Mouse (Mus musculus): ENCODE results near the gene Socs7.

The Socs7 gene

DNA sequence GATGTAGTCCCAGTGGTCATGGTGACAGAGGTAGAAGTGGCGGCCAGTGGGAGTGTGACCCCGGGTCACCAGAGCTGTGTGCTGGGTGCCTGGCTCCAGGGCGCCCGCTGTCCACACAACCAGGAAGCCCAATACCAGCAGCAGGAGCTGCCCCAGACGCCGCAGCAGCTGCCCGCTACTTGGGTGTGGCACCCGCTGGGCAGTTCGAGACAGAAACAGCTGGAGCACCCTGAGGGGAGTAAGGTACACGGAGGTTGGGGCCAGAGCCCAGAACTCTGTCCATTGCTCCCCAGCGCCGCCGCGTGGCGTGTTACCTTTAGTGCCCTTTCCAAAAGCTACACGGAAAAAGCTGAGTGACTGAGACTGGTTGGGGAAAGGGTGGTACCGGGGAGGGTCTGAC is 18.7 kb upstream of the Socs7 start:
- peak; percentile 90 for DNase-seq

DNA sequence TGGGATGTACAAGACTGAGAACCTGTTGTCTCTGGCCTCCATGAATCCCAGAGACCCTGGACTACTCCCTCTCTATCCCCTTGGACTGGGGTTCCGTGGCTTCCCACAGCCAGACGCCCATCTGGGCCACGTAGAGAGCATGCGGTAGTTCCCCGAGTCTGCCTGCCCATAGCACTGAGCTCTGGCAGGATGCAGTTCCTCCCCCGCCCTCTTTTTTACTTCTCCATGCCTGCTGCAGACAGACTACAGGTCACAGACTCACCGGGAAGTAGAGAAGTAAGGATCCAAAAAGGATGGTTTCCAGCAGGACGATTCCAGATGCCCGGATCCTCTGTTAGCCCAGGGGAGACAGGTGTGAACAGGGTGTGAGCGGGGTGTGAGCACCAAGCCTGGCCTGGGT is 16.9 kb upstream of the Socs7 start:
- peak; percentile 80 for DNase-seq

DNA sequence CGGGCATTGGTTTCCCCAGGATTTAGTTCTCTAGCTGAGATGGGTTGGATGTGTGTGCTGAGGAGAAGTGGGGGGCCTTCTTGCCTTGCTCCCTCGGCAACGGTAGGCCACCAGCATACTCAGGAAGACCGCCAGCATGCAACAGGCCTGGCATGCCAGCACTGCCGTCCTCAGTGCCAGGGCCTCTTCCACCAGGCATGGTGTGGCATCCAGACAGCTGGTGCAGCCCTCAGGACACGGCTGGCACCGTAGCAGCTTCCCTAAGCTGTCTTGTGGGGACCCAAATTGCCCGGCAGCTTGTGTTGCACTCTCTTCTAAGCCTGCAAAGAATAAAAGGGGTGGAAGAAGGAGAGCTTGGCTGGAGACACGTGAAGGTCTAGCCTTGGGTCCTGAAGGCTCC is 16.0 kb upstream of the Socs7 start:
- no peak for DNase-seq

DNA sequence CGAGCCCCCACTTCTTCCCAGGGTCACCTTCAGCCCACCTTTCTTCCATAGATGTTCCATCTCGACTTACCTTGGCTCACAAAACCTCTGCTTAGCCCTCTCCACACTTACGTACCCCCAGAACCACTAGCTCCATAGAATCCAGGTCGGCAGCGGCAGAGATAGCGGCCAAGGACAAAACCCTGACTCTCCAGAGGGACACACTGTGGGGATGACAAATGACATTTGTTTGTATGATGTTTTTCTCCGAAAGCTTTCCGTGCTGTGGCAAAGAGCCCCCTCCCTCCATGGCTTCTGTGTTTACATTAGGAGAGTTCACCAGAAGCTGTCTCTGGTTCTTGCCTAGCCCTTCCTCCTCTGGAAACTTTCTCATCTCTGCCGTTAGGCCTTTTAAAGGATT is 15.1 kb upstream of the Socs7 start:
- no peak for DNase-seq

DNA sequence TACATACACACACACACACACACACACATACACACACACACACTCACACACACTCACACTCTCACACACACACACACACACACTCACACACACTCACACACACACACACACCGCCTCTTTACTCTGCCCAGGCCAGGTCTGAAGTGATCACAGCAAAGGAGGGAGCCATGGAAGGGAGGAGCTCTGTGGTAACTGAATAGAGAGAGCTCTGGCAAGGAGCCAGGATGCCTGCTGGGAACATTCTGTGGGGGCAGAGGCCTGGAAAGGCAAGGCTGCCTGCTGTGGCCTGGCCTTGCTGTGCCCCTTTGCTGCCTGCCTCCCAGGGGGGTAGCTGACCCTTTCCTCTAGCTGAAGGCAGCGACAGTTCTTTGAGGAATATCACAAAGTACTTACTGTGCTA is 12.3 kb upstream of the Socs7 start:
- peak; percentile 95 for DNase-seq

DNA sequence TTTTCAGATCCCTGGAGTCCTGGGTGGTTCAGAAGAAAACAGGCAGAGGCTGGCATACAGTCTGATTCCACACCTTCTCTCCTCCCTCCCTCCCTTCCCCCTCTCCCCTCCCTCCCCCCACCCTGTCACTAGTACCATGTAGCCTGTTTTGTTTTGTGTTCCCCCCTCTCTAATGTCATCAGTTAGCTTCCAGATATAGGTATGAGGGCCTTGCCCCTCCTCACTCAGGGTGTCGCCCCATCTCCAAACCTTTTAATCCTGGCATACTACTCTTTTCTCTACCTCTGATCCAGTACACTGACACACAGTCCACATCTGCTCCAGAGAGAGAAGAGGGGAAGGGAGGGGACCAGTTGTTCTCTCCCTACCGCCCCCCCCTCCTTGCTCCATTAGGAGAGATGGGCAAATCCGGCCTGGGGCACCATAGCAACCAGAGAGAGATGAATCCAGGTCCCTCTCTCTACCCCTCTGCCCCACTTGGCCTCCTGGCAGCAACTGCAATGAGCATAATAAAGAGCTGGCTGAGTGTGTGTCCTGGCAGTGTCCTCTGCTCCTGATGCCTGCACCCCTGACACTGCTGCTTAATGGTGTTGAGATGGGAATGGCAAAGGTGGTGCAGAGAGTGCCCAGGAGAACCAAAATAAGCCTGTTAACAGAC is 10.2 kb upstream of the Socs7 start, which contains the start of gene Gpr179:
Gpr179 (minus strand) TSS at position 51 of the 658 bp plus-strand sequence.
- peak; percentile 85 for DNase-seq

DNA sequence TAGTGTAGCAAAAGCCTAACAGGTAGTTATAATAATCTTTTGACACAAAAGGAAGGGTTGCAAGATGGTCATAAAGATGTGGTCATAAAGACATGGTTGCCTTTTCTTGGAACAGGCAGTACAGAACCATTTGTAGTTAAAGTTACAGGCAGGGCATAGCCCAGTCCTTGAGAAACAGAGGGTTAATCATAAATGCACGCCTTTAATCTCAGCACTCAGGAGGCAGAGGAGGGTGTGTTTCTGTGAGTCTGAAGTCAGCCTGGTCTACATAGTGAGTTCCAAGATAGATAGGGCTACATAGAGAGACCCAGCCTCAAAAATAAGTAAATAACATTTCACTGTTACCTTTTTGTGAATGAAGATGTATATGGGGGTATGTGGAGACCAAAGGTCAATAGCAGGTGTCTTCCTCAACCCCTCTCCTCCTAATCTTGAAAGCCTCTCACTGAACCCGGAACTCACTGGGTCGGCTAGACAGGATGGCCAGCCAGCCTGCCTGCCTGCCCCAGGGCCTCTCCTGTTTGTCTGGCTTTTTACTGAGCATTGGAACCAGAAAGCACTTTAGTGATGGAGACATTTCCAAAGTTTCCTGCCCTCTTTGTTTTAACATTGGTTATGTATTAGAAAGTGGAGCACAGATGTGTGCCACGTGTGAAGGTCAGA is 9.3 kb upstream of the Socs7 start:
- DNase-seq: no peak

DNA sequence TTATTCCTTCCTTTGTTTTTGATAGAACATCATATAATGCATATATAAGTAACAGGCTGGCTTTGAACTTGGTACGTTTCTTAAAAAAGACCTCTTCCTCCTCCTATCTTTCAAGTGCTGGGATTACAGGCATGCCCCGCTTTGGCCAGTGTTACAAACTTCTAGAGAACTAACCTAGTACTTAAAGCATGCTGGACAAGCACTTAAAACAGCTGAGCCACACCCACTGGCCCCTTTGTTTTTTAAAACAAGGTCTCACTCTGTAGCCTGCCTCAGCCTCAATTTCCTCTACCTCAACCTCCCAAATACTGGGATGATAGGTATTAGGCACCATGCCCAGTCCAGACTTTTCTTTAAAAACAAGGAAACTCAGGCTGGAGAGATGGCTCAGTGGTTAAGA is 7.7 kb upstream of the Socs7 start:
- no peak for DNase-seq

DNA sequence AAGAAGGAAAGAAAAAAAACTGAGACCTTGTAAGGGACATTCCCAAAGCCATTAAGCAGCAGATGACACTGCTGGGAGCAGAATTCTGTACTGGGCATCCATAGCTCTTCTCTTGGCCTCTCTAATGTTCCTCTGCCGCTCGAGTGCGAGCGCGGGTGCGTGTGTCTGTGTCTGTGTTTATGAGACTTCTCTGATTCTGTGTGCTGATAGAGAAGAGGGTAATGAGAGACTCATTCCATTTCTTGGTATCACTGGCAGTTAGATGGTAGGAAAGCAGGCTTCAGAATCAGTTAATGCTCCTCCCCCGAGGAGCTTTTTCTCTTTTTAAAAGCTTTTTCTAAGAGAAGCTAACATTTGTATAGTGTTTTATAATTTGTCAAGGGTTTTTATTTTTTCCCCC is 7.1 kb upstream of the Socs7 start:
- DNase-seq: no peak

DNA sequence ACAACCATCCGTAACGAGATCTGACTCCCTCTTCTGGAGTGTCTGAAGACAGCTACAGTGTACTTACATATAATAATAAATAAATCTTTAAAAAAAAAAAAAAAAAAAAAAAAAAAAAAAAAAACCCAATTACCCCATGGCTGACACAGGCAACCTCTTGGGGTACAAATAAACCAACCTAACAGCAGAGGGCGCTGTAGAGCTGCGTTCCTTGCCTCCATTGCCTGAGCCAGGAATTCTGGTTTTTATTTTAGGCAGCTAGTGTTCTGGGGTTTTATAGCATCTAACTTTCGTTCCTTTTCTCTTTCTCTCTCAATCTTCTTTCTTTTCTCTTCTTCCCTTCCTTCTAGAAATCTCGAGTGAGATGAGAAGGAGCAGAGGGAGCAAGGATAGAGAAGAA is 4.7 kb upstream of the Socs7 start:
- DNase-seq: peak; percentile 93

DNA sequence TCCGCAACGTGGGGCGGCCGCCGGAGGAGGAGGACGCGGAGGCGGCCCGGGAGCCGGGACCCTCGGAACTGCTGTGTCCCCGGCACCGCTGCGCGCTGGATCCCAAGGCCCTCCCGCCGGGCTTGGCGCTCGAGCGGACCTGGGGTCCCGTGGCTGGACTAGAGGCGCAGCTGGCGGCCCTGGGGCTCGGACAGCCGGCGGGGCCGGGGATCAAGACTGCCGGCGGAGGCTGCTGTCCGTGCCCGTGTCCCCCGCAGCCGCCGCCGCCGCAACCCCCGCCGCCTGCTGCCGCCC is 245 bp downstream of the Socs7 start:
- DNase-seq: no peak

DNA sequence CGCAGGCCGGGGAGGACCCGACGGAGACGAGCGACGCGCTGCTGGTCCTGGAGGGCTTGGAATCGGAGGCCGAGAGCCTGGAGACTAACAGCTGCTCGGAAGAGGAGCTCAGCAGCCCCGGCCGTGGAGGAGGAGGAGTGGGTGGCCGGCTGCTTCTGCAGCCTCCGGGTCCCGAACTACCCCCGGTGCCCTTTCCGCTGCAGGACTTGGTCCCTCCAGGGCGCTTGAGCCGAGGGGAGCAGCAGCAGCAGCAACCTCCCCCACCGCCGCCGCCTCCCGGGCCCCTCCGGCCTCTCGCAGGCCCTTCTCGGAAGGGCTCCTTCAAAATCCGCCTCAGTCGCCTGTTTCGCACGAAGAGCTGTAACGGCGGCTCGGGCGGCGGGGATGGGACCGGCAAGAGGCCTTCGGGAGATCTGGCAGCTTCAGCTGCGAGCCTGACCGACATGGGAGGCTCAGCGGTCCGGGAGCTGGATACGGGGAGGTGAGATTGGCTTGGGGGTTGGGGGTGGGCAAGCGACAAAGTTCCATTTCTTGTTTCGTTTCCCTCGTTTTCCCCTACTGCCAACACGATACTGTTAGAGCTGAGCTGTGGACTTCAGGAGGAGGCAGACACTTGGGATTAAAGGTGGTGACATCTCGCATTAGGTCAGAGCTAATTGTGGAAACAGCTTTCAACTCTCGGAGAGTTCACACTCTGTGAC is 742 bp downstream of the Socs7 start:
- DNase-seq: peak; percentile 94

DNA sequence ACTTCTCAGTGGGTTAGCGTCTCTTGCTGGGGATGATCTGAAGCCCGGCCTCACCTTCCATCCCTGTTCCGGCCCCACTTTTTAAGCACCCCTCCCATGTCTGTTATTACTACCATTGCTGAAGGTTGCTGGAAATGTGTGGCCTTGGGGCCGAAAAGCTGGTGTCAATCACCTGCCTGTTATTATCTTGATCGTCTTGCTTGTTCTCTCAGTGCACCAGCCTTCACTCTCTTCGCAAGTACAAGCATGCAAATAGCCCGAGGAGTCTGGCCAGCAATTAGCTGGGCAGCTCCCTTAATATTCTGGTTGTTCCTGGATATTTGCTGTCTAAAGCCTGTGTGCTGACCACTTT is 1.3 kb downstream of the Socs7 start:
- DNase-seq: no peak

DNA sequence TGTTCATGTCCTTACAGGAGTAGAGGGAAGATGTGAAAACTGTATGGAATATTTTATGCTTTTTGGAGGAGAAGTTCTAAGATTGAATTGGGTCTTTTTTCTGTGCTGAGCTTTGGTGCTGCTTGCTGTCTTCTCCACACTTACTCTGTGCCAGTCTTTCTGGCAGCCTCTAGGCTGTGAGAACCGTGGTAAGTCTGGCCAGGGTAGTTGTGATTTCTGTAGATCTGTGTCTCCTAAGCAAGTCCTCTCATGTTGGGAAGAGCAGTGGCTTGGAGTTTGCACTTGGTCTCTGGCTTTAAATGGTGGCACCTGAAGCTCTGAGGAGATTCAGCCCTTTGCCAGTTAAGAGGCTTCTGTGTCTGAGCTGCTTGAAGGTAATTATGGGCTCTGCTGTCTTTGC is 3.2 kb downstream of the Socs7 start:
- DNase-seq: no peak

DNA sequence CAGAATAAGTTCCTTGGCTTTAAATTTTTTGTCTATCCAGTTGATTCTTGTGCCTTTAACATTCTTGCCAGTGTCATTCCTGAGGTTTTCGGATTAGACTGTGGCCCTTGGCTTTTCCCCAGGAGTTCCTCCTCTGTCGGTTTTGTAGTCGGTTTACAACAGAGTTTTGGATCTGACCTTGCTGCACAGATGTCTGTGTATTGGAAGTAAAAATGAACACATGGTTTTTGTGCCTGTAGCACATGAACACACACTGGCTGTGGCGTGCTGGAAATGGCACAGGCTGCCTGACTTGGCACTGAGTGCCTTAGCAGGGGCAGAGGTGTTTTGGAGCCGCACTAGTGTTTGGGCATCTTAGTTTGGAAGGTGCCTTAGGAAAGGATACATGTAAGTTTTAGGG is 6.2 kb downstream of the Socs7 start:
- no peak for DNase-seq

DNA sequence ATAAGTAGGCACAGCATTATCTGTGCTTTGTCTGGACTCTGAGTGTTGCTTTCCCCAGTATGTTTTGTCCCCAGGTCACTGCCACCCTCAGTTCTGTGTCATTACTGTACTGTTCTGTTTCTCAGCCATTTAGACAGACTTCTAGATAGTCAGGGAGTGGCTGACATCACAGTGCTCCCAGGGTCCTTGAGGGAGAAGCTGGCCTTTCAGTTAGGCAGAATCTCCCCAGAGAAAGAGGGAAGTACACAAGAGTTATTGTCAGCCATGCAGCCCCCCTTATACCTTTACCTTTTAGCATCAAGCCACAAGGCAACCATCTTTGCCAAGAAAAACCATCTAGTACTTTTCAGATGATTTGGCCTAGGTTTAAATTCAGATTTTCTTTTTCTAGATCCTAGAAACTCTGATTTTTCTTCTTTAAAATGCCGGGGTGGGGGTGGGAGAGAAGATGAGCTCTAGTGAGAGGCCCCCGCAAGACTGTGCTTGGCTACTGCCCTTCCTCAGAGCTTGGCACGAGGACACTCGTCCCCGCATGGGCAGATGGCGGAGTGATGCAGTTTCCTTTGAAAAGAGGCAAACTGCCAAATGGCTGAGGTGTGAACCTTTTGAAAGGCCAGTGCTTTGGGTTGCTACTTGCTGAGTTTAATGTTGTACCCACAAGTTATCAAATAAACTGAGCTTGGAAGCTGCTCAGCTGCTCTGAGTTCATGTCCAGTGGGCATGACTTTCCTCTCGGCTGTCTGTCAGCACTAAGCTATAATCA is 8.2 kb downstream of the Socs7 start:
- DNase-seq: peak; percentile 89

DNA sequence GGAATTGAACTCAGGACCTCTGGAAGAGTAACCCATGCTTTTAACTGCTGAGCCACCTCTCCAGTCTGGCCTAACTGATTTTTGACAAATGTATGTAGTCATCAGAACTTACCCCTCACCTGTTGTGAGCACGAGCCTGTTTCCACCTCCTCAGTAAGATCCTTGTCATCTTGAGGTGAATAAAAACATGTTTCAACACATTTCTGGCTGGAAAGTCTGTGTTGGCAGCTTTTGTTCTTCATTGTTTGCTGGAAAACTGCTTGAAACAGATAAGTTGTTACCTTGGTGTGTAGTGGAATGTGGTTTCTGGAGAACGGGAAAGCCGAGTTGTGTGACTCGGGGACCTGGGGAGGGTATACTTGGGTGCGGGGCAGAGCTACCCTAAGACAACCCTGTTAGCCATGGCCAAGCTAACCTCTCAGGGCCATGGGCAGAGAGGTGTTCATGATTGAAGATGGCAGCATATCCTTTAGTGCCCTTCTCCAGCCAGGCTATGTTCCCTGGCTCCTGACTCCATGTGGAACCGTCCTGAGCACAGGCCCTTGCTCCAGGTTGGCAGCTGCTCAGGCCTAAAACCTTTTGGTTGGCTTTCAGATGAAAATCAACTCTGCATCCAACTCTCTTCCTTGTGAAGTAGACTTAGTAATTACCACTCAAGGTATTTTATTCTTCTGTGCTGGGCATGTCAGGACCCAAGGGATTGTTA is 10.0 kb downstream of the Socs7 start:
- DNase-seq: no peak

DNA sequence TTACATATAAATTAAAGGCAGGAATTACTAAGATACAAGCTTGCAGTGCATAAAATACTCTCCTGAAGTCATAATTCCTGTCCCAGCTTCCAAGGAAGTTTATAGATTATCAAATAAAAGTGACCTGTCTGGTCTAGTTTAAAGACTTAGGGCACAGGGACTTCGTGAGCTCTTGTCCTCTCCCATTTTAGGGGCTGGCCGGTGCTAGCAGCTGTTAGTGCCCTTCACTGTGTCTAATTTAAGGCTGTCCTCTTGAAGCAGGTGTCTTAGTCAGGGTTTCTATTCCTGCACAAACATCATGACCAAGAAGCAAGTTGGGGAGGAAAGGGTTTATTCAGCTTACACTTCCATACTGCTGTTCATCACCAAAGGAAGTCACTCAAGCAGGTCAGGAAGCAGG is 11.1 kb downstream of the Socs7 start:
- no peak for DNase-seq

DNA sequence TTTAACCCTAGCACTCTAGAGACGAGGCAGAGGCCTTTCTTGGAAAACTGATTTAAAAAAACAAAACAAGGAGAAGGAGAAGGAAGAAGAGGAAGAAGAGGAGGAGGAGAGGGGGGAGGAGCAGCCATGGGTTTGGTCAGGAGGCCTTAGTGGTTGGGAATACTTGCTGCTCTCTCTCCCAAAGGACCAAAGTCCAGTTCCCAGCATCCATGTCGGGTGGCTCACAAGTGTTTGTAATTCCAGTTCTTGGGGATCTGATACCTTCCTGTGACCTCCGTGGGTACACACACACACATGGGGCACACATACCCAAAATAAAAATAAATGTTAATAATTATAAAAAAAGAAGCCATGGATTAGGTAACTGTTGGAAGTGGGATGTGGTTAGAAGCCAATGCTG is 17.7 kb downstream of the Socs7 start:
- DNase-seq: no peak

DNA sequence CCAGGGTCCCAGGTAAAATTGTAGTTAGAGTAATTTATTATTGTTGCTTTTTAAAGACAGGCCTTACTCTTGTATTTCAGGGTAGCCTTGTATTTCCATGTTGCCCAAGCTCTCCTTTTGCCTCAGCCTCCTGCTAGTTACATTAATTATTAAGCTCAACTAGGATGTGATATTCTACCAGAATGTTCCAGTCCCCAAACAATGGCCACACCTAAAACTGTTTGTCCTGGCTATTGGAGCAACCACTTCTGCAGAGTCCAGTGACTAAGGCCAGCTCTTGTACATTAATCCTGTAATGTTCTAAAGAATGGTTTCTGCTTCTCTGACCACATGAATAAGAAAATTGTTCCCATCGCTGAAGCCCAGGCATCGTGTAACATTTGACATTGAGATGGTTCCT is 20.7 kb downstream of the Socs7 start:
- DNase-seq: no peak

DNA sequence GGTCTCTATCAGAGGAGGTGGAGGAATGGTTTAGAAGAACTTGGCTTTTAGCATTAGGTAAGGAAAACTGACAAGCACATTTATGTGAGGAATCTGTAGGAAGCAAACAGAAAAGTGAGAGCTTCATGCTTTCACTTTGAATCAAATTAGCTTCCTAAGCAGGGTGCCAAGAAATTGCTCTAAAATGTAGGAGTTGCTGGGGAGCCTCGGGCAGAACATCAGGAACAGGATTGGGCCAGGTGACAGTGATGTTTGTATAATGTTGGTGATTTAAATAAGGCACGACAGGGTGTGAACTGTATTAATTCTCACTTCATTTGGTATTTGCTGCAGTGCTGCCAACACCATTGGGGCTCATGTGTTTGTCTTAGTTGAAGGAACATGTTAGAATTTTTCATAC is 21.4 kb downstream of the Socs7 start:
- DNase-seq: no peak

DNA sequence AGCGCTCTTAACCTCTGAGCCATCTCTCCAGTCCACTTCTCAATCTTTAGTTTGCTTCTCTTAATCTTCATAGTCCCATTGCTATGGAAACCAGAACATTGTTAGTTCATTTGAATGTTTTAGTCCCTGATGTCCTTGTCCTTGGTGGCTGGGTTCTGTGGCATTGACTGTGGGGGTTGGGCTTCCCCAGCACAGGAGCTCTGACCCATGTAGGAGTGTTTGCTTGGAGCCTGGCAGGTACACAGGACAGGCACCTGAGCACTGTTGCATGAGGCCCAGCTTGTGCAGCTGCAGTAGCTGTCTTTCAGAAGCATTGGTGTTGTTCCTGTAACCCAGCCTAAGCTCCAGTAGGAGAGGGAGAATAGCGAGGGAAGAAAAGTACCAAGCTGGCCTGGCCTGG is 25.5 kb downstream of the Socs7 start:
- peak; percentile 68 for DNase-seq

DNA sequence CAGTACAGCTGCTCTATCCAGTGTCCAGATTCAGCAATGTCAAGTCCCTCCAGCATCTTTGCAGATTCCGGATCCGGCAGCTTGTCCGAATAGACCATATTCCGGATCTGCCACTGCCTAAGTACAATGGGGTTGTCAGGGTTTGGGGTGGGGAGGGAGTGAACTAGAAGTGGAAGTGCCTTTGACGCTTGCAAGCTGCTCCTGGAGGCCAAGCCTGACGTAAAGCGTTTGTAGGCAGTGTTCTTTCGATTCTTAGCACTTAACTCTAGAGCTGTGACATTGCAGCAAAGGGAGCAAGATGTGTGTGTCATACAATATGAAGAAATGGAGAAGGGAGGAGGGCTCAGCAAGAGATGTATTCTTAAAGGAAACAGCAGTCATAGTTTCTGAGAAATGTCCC is 26.8 kb downstream of the Socs7 start:
- peak; percentile 66 for DNase-seq

Measured in heart, adult 11 months (tissue).